Mouse (Mus musculus): ENCODE results near the gene Ampd3.

Gene Ampd3

GRCm38 (mm10) chr7:110769094-110769493 is 1.1 kb downstream of the Ampd3 start:
- DNase-seq (ENCODE audit: low read depth) = no peak

GRCm38 (mm10) chr7:110770949-110771348 is 2.9 kb downstream of the Ampd3 start:
- DNase-seq (ENCODE audit: low read depth) = no peak

- no peak for DNase-seq (ENCODE audit: low read depth)
Measured at GRCm38 (mm10) chr7:110772343-110772742, 4.3 kb downstream of the Ampd3 start.

- no peak for DNase-seq (ENCODE audit: low read depth)
Measured at GRCm38 (mm10) chr7:110773204-110774002, 5.4 kb downstream of the Ampd3 start.

- no peak for DNase-seq (ENCODE audit: low read depth)
Measured at GRCm38 (mm10) chr7:110774077-110774476, 6.1 kb downstream of the Ampd3 start.

GRCm38 (mm10) chr7:110774674-110775073 is 6.7 kb downstream of the Ampd3 start:
- DNase-seq (ENCODE audit: low read depth) = no peak

- DNase-seq (ENCODE audit: low read depth) = no peak
Measured at GRCm38 (mm10) chr7:110777146-110778001, 9.4 kb downstream of the Ampd3 start.

GRCm38 (mm10) chr7:110778933-110779332 is 10.9 kb downstream of the Ampd3 start:
- DNase-seq (ENCODE audit: low read depth) = no peak

- no peak for DNase-seq (ENCODE audit: low read depth)
Measured at GRCm38 (mm10) chr7:110779605-110780111, 11.7 kb downstream of the Ampd3 start.

- DNase-seq (ENCODE audit: low read depth) = no peak
Measured at GRCm38 (mm10) chr7:110780520-110780919, 12.5 kb downstream of the Ampd3 start.

- no peak for DNase-seq (ENCODE audit: low read depth)
Measured at GRCm38 (mm10) chr7:110781231-110781711, 13.3 kb downstream of the Ampd3 start.

GRCm38 (mm10) chr7:110782135-110782534 is 14.1 kb downstream of the Ampd3 start:
- DNase-seq (ENCODE audit: low read depth) = no peak

- DNase-seq (ENCODE audit: low read depth) = no peak
Measured at GRCm38 (mm10) chr7:110782845-110783478, 15.0 kb downstream of the Ampd3 start.

- DNase-seq (ENCODE audit: low read depth) = no peak
Measured at GRCm38 (mm10) chr7:110784965-110785364, 17.0 kb downstream of the Ampd3 start.

- DNase-seq (ENCODE audit: low read depth) = no peak
Measured at GRCm38 (mm10) chr7:110785741-110786146, 17.7 kb downstream of the Ampd3 start.

- peak; percentile 61 for DNase-seq (ENCODE audit: low read depth)
Measured at GRCm38 (mm10) chr7:110787310-110787709, 19.3 kb downstream of the Ampd3 start.

GRCm38 (mm10) chr7:110790878-110791277 is 22.9 kb downstream of the Ampd3 start:
- no peak for DNase-seq (ENCODE audit: low read depth)

GRCm38 (mm10) chr7:110792201-110792600 is 24.2 kb downstream of the Ampd3 start:
- no peak for DNase-seq (ENCODE audit: low read depth)

GRCm38 (mm10) chr7:110792834-110793233 is 24.8 kb downstream of the Ampd3 start:
- DNase-seq (ENCODE audit: low read depth) = no peak

GRCm38 (mm10) chr7:110794722-110795121 is 26.7 kb downstream of the Ampd3 start:
- DNase-seq (ENCODE audit: low read depth) = no peak

GRCm38 (mm10) chr7:110796367-110797051 is 28.5 kb downstream of the Ampd3 start:
- peak; percentile 83 for DNase-seq (ENCODE audit: low read depth)

Data from 416B (cell line).